Mouse (Mus musculus) liver, postnatal 0 days (tissue): ENCODE measurements around the gene Vwa5b2.

Source experiments
- CTCF ChIP-seq: sonication (generic); IDR thresholded peaks from 2 replicates; pipeline ENCODE4 v1.5.1; 2016; ENCODE audit warnings: antibody characterized with exemption, low read depth
- EP300 ChIP-seq: IDR thresholded peaks from 2 replicates; pipeline ENCODE4 v1.6.1; 2016; ENCODE audit warnings: antibody characterized with exemption, low read depth, mild to moderate bottlenecking

GRCm38 (mm10) chr16:20619541-20620398, 30.5 kb downstream of the Vwa5b2 start:
- TF ChIP-seq CTCF (no peak), EP300 (no peak)
